Mouse (Mus musculus) embryo, embryonic 10.5 days (tissue): ENCODE measurements around the gene Ncbp2.

Source experiments
- DNase-seq: peaks from one replicate; pipeline ENCODE4 v3.0.0-alpha.2; 2015; ENCODE audit warnings: low spot score

The Ncbp2 gene

GRCm38 (mm10) chr16:32010330-32010729, 62.0 kb downstream of the Ncbp2 start:
- DNase-seq = no peak
